Mouse (Mus musculus) G1E-ER4 (cell line): ENCODE results near the gene Abhd4. TPM values are rescaled to one million over a fixed set of nuclear protein-coding genes. Genes with fewer than 3 reads are reported as not detected.

Source experiments
- GATA1 ChIP-seq: IDR thresholded peaks from one replicate; pipeline ENCODE4 v1.8.0; 2012; ENCODE audit warnings: low read length, inconsistent platforms
- polyA plus RNA-seq: library from polyadenylated mRNA; stranded (reverse); fragments of >175 nt; gene quantifications from 2 replicates; pipeline ENCODE4 v1.2.3, GENCODE M21; 2012

Abhd4 gene
- polyA plus RNA-seq, 1 experiment = 3.5 TPM

DNA sequence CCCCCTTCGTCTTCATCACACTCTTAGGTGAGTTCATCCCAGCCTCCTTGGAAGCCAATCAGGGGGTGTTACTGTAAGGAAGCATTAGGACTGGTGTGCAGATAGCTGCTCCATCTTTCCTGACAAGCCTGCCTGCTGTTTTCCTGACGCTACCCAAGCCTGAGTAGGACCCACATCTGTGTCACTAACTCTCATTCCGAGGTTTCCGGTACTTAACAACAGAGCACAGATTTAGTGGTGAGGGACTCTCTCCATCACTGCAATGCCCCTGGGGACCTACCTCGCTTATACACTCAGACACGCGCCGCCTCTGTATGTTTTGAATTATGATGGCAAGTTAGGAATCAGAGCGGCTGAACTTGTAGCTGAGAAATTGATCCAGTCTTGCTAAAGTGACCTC is 35.3 kb upstream of the Abhd4 start:
- TF ChIP-seq GATA1 = no peak

DNA sequence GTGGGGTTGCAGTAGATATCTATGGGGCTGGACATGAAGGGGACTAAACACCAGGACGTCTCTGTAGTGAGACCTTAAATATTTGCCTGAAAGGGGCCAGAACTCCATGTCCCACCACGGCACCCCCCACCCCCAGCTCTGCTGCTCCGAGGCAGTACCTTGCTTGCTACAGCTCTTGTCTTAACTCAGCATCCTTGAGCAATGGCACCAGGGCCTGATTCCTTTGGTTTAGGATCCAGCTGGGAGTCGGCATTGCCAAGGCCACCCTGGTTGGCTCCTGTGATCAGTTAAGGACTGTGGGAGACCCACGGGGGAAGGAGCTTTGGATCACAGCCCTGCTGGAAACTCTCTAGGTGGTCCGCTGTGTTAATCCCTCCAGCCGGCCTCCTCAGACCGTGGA is 34.7 kb upstream of the Abhd4 start:
- no peak for TF ChIP-seq GATA1

DNA sequence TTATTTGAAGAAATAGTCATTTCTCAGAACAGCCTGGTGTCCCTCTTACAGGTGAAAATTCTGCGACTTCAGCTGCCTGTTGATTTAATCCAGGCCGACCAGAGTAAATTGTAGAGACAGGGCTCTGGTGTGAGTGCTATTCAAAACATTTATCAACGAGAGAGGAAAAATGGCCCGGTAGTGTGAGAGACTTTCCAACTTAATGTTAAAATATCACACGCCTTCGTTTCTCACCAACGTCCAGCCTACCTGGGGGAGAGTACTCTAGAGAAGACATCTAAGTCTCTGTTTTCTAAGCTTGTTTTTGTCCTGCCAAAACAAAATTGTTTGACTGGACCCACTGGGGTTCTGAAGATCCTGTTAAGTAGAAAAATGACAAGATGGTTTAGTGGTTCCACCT is 34.1 kb upstream of the Abhd4 start:
- no peak for TF ChIP-seq GATA1

DNA sequence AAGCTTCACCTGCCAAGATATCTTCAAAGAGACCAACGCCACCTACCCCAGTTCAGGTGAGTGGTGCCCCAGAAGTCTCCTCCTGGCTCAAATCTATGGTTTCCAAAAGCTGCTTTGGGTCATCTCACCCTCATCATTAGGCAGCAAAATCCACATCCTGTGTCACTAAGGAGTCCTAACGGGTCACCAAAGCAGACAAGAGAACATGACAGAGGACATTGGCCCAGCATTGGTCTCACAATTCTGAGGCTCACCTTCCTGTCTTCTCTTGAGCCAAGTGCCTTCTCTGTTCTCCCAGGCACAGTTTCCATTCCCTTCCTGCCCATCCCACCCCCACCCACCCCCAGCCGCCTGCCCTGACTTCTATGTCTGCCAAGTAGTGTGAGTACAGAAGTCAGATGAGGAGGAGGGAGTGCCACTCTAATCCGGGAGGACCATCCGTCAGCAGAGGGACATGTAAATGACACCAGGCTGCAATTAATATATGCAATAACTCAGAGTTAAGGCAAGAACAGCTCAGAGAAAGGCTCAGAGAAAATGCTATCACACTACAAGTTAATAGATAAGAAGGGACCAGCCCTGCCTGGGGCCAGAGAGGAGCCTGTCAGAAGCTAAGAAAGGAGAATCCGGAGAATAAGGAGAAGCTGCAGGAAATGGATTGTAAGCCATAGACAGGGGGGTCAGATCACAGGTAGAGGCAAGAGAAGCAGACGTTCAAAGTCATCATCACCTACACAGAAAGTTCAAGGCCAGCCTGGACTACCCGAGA is 33.1 kb upstream of the Abhd4 start:
- no peak for TF ChIP-seq GATA1

DNA sequence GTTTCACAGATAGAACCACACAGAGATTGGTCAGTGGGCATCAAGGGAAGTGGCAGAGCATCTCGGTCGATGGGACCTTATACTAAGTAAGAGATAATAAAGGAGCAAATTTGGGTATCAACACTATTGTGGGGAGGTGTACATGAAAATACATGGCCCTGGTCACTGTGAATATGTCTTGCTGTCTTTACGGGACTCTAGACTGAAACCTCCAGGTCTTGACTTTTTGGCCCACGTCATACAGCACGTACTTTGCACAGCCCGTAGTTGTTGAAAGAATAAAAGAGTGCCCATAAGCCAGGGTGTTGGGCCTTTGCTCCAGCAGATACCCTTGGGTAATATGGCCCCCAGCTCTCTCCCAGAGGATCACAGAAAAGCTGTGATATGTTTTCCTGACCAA is 32.3 kb upstream of the Abhd4 start:
- TF ChIP-seq GATA1 = no peak

DNA sequence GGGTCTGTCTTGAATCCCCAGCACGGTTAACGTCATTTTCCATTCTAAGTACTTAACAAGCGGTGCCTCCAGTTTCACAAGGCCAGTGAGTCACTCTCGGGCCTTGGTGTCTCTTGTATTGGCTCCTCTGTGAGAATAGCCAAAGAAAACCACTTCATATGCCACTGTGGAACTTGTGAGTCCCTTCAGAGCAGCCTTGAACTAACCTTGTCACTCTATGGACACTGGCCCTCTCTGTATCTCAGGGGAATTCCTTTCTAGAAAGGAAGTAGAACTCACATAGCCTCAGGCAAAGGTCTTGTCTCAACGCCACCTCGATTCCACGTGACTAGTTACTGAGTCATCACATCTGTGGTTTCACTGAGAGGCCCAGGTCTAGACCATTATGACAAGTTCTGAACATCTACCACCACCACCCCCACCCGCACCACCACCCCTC is 31.7 kb upstream of the Abhd4 start:
- TF ChIP-seq GATA1 = no peak

DNA sequence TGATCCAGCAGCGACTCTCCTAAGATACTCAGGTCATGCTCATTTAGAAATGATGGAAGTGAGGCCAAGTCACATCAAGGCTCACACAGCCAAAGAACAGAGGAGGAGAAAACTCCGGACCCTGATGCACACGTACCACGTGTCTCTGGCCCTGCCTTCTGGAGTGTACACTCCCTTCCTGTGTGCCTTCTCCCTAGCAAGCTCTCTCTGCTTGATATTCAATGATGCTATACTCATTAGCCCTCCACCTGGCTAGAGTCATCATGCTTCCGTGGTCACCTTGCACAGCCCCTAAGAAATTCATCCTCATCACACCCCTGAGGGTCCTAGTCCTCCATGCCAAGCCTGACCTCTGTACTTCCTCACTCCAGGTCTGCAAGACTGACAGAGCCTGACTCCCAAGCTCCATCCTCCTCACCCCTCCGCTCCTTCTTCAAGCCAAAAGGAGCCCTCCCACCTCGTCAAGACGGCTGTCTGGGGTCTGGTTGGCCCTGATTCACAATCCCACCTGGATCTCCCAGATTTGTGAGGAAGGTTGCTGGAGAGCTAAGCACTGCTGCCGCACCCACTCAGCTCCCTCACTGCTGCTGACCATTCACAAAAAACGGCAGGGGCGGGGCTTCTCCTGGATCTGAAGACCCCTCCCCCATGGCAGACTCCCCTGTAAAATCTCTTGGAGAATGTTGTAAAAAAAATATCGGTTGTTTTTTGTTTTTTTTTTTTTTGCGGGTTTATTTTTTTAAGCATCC is 30.5 kb upstream of the Abhd4 start:
- no peak for TF ChIP-seq GATA1

DNA sequence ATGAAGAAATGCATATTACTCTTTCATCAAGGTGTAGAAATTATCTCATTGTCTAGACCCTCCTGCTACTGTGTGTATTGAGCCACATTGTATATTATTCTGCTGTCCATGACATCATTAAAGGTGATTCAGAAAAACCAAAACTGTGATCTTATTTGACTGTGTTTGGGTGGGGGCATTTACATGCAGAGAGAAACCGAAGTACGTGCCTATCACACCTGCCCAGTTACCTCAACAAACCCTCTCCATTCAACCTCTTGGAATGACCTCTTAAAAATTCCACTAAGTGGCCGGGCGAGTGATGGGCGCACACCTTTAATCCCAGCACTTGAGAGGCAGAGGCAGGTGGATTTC is 29.9 kb upstream of the Abhd4 start:
- TF ChIP-seq GATA1 = no peak

DNA sequence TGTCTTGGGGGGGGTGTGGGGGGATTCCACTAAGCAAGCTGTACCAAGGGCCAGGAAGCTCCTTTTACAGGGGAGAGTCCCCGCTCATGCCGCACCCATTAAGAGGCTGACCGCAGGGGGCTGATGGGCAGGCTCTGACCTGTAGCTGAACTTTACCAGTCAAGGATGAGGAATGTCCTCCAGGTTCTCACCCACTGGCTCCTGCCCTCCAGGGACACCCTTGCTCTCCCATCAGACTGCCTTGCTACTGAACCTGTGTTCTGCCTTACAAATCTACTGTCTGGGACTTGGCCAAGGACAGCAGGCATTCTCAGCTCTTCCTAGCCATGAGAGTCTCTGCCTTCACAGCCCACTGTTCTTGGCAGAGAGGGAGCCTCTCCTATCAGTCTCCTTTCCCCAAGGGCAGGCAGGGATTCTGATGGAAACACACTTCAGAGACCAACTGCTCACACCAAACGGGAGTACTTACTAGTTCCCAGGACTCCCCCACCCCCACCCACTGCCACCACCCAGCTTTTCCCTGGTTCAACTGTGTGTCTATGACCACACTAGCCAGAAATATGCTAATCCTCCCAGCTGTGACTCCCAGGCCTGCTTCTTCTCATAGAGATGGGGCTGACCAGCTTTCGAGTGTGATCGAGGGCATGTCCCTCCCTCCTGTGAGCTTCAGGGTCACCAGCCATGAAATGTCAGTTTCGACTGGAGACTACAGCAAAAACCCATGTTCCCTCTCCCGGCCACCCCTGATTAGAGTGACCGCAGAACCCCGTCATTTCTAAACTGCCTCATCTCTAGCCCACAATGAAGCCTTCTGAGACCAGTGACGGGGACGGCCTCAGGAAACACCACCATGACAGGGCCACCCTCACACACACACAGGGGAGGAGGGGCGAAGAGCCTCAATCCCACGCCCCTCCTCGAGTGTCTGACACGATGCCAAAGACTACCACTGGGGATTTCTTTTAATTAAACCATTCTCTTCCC is 29.2 kb upstream of the Abhd4 start:
- TF ChIP-seq GATA1 = no peak

DNA sequence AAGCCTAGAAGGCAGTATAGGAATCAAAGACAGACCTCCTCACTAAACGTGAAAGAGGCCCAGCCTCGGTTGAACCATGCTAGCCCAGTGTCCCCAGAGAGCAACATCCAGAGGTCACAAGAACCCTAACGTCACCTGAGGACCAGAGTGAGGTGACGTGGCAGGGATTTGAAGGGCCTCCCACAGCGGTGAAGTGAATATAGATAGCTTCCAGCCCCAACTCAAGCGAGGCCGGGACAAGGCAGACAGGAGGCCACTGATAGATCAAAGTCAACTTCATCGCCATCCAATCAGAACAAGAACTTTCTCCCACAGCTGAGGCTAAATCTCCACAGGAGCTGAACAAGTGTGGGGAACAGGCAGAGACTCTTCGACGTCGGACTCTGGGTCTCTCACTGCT is 28.3 kb upstream of the Abhd4 start:
- no peak for TF ChIP-seq GATA1

DNA sequence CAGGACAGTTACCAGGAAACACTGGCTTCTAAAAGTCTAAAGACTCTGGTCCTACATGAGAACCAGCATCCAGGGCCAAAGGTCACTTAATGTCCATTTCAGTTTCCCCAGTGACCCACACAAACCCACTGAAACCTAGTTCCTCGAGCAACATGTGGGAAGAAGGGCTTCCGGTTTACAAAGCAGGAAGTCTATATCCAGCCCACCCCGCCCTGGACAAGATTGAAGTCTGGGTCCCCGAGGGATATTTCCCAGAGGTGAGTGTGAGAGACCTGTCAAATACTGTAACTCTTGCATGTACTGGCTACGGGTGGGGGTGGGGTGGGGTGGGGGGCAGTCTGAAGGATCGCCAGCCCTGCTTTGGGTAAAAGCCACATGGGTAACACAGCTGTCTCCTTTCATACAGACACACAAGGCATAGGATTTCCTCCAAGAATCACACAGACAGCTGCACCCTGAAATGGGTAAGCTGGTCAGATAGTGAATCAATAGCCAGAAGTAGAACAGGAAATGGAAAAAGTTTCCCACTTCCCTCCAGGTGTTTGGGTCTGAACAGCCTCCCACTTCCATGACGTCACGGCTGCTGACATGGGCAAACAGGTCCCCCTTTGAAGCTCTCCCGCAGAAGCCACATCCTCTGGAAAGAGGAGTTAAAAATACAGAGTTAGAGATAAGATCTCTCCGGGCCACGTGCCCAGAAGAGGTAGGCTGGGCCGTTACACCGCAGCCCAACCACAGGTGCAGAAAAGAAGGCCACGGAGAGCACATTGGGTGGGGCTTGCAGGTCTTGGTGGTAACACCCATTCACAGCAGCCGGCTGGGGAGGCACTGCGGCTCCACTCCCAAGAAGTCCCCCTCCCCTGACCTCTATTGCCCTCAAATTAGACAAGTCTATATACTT is 26.8 kb upstream of the Abhd4 start:
- TF ChIP-seq GATA1 = no peak

DNA sequence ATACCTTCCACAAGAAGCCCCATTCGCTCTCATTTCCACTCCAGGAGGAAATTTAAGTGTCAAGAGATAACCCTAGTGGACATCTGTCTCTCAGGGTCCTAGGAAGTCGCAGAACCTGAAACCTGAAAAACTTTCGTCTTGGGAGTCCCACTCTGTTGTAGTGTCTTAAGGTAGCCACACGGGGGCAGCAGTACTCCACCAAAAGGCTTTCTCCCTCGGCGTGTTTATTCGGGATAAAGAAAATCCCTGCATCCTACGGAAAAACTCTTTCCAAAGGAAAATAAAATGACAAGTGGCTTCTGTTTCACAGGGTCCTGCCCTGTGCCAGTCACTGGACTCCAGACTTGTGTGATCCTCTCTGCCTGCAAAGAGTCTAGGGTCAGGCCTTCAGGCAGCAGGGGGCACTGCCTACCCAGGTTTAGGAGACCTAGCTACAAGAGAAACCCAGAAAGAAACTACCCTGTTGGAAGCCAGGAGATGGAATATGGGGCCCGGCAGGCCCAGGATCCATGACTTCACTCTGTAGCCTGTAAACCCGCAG is 26.0 kb upstream of the Abhd4 start:
- TF ChIP-seq GATA1 = no peak

DNA sequence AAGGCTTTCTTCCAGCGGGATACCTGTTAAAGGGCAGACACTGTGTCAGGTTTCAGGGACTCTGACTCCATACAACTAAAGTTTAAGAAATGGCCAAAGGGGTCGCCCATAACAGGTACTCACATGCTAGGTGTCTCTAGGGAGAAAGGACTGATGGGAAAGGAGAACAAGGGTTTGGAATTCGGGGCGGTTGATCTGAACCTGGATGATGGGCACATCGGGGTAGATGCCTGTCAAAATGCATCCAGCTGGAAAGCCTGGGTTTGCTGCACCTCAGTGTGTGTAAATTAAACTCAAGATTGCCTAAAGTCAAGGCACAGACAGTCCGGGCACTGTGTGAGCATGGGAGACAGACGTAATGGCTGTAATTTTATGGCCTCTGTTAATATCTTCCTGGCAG is 25.5 kb upstream of the Abhd4 start:
- no peak for TF ChIP-seq GATA1

DNA sequence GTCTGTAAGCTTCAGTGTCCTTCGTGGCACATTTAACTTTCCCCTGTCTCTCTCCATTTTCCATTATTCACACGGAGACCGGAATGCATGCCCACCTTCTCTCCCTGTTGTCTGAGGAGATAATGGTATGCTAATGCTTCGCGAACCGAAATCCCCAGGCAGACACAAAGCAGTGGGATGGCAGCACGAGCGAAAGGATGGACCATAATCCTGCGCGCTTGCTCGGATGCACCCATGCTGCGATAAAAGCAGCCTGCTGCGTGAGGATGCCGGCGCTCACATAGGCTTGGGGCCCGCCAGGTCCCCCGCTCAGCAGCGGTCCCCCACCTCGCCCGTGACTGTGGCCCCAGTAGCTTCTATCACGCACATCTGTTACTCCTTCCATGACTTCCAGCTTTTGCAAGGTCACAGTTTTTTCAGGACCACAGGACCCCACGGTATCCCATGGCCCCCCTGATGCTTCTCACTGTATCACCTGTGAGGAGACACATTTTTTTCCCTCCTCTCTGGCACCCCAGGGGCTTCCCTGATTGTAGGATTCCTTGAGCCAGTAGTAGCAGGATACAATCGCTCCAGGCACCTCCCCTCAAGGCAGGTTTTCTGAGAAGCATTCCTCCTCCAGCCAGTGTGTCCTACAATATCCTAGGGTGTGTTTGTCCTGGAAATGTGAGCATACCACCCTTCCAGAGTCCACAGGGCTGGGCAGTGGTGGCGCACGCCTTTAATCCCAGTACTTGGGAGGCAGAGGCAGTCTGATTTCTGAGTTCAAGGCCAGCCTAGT is 24.9 kb upstream of the Abhd4 start:
- no peak for TF ChIP-seq GATA1
